Mouse (Mus musculus) embryo, embryonic 9.5 days (tissue): ENCODE measurements around the gene Filip1l.

Experiments used
- DNase-seq: peaks from one replicate; pipeline ENCODE4 v3.0.0-alpha.2; 2017; ENCODE audit errors: extremely low spot score

Gene Filip1l

DNA sequence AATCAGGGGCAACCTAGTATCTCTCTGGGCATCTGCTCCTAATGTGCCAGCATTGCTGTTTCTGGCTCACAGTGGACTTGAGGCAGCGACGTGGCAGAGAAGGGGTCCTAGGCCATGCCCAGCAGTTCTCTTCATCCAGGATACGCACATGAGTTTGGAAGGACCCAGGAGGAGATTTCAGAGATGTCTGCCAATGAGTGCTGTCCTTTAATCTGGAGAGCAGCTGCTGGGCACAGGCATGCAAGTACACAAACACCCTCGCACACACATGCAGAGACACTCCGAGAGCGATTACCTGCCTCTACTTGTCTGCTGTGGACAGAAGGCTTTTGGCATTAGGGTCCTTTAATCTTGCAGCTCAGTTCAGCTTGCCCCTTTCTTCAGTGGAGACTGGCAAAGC, at the start of gene Filip1l:
TSS of gene Filip1l (plus strand) at position 343 of the 400 bp plus-strand sequence.
- DNase-seq, result no peak

DNA sequence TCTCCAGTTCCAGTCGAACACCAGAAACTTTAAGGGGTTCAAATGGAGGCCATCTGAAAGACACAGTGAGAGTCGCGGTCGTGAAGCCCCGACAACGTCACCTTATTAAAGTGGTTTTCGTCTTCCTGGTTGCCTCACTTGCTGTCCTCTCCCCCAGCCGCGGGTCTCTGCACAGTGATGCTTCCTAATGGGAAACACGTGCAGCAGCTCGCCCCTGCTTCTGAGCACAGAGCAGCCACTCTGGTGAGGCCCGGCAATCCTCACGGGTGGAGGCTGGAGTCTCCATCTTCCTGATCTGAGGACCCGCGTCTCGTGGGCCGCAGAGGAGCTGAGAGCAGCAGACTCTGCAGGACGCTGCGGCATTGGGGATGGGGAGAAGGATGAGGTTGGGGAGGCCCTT, 49.2 kb upstream of the Filip1l start:
- DNase-seq, result no peak

DNA sequence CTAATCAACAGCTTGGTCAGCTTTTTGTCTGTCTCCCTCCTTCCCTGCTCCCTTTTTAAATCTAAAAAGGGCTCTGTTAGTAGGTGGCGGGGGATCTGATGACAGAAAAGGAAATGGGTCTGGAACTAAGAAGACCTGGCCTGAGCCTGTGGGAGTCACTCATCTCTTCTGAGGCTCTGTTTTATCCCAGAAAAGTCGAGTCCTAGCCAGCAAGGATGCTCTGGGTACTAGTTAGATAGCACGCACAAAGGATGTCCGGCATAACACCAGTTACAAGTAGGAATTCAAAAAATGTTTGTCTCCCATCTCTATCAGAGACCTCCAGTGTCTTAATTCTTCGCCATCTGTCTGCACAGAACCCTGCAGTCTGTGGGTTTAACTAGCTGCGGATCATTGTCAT, 47.4 kb upstream of the Filip1l start:
- DNase-seq, result no peak

DNA sequence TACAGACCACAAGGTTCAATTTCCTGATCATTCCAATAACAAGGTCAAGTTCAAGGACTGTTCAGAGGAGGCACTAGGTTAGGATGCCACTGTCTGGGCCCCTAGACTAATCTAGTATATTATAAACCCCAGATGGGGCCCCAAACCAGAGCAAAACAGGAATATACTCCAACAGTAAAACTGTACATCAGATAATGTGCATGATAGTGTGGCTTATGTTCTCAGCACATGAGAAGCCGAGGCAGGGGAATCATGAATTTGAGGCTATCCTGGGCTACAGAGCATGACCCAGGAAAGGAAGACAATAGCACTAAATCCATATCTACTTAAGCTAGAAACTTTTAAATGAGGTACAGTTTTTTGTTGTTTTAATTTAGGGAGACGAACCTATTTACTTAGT, 40.8 kb upstream of the Filip1l start:
- DNase-seq, result no peak

DNA sequence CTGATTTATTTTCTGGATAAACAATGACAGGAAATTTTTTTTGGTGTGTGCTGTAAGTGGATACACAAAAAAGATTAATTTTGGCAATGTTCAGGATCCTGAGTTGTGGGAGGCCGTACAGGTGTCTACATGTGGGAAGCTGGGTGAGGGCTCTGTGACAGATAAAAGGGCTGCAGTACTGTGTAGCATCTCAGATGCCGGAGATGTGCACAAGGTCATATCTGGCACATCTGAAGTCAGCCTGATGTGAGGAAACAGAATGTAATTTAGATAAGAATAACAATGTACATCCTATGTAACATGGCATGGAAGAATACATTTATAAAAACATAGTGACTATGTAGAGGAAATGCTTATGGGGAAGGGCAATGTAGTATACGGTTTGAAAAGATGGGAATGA, 39.4 kb upstream of the Filip1l start:
- no peak for DNase-seq

DNA sequence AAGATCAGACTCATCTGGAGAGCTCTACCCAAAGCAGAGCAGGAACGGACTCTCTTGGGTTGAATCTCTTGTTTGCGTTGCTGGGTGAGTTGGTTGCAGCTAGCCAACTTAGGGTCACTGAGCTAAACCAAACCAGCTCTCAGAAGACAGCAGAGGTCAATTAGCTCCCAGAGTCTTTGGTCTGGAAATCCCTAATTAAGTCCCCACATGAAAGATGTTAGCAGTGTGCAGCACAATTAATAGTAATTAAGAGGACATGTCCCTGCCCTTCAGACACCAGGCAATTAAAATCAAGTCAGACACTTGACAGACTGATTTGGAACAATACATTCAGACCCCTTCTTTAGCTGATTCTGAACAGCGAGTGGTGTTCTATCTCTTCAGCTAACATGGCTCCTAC, 38.7 kb upstream of the Filip1l start:
- no peak for DNase-seq

DNA sequence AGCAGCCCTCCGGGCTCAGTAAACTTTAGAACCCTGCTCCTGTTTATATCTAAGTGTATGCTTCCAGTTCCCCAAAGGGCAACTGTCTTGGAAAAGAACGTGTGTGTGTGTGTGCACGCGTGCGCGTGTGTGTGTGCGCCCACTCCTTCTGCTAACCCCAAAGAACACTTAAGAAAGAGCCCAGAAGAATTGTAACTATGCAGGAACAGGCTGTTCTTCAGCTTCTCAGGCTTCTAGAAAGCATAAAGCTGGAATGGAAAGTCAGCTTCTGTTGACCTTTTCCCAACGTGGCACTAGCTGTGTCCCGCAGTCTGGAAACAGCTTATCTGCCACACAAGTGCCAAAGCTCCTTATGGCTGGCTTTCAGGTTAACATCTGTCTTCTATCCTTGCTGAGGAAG, 37.9 kb upstream of the Filip1l start:
- no peak for DNase-seq

DNA sequence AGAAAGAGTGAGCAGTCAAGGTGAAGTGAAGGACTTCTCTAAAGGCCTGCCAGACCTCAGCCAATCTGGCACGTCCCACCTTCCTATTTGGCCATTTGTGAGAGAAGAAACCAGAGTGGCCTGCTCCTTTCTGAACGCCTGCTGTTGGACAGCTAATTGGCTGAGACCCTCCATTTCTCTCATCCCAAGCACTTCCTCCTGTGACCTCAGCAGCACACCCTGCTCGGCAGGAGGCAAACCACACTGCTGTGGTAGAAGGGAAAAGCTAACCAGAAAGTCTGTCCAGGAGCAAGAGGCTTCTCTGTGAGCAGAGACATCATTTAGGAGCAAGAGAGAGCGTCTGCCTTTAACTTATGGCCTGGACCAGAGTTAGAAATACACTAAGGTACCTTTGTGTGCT, 35.8 kb upstream of the Filip1l start:
- DNase-seq, result no peak

DNA sequence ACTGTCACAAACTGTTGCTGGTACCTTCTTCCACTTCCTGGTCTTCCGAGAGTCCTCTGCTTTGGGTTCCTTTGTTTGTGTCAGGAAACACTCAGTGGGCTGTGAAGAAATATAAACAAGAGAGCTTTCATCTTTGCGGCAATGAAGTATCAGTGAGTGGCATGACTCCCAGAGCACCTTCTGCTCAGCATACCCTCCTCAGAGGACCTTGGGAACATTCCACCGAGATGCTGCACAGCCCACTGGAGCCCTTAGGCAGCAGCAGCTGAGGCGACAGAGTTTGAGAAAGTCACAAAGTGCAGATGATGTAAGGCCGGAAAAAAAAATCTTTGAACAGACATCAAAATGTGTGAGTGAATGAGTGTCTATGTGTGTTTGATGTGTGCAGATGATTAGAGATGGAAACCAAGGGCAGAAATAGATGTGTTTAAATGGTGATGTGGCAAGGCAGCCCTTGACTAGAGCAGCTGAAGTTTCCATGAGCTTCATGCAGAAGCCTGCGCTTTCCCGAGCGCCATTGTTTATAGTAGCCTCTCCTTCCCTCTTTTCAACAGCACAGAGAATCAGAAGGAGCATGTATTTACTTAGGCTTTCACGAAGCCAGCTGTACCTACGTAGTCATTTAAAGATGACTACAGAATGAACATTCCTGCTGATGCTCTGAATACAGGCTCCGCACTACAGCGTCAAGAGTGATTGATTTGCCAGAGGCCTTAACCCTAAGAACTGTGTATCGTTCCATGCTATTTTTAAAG, 34.8 kb upstream of the Filip1l start:
- no peak for DNase-seq

DNA sequence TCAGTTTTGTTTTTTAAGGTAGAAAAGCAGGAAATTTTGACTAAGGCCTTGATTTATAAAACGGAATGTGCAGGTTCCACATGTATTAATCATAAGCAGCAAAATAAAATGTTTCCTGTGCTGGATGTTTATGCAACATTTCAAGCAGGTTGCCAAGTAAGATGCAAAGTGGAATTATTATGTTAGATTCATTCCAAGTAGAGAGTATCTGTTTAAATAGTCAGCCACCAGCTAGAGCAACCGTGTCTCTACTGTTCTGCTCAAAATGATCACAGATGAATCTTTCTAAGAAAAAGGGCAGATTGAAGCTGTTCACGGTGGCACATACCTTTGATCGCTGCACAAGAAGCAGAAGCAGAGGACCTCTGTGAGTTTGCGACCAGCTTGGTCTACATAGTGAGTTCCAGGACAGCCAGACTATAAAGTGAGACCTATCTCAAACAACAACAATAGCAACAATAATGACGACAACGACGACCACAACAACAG, 34.2 kb upstream of the Filip1l start:
- no peak for DNase-seq

DNA sequence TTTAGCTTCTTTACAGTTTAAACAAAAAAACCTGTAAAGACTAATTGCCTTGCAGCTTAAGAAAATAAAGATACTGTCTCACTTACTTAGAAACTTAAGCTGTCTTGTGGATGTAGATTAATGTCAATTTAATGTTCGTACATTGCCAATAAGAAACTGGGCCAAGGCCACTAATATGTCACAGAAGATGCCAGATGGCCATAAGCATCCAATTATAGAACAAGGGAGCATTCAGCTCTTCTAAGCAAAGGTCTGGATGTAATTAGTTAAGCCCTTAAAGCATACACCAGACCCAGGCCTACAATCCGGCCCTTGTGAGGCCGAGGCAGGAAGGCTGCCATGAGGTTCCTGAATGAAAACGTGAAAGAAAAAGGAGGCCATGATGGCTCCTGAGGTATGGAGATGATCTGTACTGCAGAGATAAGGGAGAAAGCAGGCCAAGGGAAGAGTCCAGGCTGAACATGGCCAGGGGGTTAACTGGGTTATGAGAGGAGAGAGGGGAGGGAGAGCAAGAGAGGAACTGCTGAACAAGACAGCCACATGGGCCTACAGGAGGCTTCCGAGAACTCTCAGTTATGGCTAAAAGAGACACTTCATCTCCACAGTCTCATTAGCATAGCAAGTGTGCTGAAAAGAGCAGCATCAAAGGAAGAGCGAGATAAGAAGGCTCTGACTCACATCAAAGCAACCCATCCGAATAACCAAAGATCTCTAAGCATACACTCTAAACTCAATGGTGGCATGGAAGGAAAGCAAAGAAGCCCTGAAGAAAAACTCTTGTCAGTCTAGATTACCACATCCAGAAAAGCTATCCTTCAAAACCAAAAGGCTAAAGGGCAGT, 33.4 kb upstream of the Filip1l start:
- DNase-seq, result no peak

DNA sequence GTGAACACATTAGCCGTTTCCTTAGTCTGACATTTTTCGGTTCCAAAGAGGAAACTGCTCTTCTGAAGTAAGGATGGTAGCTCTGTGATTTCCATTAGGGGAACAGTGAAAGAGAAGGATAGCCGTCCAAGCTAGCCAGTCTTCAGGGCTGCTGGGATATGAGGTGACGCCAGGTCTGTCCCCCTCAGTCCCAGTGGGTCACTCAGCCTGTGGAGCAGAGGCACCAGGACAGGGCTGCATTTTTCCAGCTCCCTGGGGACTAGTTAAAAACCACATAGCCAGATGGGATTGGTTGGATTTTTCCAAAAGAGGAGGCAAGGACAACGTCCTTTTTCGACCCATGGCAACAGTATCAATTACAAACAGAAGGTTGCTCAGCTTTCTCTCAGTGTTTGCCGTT, 25.9 kb upstream of the Filip1l start:
- no peak for DNase-seq

DNA sequence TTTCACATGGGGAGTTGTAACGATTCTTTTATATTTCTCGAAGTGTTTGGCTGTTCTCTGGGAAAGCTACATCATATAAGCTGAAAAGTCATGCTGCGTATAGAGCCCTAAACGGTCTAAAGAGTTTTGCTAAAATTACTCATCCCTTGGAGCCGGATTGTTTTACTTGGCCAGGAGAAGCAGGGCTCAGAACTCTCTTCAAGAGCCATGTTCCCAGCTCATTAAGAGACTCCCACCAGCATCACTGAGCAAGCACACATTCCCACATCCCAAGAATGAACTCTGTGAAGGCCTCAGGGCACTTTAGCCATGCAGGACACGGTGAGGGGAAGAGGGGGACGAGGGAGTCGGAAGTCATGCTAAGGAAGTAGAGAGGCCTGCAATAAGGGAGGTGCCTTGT, 23.9 kb upstream of the Filip1l start:
- DNase-seq, result no peak

DNA sequence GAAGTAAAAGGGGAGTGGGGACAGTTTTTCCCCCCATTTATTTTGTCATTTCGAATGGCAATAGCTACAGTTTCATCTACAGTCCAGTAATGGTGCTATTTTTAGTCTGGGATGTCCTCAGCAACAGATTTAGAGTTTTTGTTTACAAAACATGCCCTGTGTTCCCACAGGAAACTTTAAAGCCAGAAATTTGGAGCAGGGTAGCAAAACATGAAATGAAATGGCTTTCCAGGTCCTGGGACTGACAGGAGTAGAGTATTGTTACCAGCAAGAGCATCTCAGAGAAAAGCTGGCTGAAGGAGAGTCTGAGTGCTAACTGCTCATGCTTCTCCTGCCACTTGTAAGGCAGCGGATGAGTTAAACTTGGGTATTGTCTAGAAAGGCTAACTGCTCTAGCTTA, 22.8 kb upstream of the Filip1l start:
- no peak for DNase-seq

DNA sequence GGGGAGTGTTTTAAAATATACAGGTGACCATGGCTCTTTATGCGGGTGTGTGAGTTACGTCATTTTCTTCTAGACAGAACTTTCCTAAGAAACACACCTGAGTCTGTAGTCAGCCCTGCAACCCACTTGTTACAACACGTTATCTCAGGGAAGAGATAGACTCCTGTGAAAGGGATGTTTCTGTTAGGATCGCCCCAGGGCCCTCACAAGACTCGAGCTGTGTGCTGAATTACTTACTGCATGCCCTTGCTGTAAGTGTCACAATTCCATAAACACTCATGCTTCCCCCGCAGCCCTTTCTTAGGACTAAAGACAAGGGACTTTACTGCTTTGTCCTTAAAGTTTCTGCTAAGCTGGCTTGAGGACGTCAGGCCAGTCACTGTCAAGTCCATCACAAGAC, 20.6 kb upstream of the Filip1l start:
- DNase-seq, result no peak

DNA sequence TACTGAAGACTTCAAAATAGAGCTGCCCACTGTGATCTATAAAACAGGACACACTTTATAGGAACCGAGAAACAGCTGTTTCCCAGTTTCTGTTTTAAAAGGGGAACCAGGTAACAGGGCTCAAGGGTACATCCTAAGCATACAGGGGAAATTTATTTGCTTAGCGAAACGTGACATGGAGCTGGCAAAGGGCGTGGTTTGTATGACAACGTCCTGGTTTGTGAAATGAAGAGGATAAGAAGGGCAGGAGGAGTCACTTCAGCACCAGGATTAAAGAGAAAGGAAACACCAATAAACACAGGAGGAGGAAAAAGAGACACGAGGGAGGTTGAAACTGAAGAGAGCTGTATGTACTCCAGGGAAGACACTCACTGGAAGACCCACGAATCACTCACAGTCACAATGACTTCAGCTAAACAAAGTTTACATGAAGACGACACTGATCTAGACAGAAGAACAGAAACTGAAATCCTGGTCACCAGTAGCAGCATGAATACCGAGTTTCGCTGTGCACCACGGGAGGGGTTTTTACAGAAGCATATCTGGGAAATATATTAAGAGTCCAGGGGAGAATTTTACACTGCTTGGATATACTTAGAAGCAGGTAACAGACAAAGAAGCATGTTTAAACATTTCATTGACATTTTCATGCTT, 16.0 kb upstream of the Filip1l start:
- no peak for DNase-seq

DNA sequence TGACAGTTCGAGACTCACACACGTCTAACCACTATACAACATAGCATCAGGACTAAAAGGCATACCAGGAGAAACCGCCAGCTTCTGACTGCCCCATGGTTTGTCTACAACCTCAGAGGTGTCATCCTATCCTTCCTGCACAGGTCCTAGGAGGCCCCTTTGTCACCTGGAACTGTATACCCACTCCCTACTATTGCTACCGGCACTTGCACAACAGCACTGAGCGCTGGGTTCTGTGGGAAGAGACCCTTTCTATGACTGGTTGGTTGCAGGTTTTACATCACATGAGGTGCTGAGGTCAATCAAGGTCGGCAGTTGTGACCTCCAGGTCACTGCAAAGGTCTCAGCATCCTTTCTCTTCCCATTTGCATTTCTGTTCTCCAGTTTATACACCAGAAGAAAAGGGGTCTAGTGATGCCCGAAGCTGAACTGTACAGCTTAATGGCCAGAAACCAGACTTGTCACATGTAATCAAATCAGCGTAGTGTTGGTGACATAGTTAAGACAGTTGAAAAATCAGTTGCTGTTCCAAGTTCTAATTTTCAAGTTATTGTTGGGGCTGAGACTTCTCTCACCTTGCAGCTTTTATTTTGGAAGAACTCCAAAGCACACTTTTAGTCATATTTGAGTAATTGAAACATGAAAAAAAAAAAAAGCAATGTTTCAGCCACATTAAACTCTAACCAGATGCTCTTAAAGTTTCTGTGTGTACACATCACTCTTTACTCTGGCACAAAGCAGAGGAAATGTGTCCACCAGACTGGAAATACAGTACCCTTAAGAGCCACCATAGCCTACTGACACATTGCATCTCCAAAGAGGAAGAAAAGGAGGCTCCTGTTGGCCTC, 12.9 kb upstream of the Filip1l start:
- no peak for DNase-seq

DNA sequence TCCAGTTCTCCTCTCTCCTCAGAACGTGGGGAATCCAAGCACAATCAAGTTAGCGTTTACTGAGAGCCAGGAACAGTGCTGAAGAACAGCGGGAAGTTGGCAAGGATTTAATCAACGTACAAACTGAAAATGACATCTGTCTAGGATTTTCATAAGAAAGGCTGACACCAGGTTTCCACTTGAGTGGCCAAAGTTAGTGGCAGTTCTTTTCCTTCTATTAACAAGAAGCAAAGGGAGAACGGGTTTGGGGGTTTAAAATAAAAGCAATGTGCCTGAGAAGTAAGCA, 12.3 kb upstream of the Filip1l start:
- DNase-seq, result no peak

DNA sequence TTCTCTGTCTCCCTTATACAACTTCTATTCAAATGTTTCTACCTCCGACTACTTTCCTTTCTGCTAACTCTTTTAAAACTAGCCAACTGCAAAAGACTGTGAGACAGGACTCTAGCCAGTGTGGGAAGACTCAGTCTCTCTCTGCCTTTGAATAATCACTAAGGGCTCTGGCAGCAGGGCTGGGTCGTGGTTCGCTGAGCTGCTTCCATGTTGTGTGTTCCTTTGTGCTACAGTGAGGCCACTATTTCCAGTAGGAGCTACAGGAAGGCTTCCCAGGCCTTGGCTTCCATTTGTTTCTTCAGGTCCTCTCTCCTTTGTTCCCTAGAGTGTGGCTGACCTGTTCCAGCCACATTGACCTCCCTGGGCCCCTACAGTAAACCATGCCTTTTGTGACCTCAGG, 6.6 kb upstream of the Filip1l start:
- no peak for DNase-seq

DNA sequence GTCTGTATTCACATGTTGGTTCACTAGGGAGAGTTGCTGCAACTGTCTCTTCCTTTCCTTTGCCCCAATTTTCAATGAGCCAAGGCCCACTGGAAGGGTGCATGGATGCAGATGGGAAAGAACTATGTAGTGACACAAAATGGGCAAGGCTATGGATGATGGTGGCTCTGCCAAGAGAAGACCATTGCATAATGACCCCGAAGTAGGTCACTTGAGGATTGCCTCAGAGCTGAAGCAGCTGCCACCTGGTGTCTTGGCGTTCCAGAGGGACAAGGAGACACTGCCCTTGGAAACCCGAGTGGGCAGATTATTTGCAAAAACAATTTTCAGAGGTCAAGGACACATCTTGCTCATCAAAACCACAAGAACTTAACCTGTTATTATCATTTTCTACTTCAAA, 3.9 kb upstream of the Filip1l start:
- DNase-seq, result no peak

DNA sequence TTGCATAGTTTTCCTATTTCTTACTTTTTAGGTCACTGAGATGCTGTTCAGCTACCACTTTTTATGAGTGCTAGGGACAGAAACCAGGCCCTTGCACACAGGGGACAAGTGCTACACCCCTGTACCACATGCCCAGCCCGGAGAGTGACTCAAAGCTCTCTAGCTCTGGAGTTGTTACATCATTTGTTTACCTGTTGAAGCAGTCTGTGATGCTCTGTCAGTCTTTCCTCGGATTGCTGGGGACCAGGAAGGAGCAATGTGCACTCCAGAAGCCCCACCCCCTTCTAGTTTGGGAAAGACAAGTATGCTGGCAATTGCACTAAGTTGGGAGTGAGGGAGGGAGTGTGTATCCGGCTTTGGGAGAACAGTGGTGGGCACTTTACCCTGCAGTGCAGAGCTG, 3.2 kb upstream of the Filip1l start:
- DNase-seq, result no peak

DNA sequence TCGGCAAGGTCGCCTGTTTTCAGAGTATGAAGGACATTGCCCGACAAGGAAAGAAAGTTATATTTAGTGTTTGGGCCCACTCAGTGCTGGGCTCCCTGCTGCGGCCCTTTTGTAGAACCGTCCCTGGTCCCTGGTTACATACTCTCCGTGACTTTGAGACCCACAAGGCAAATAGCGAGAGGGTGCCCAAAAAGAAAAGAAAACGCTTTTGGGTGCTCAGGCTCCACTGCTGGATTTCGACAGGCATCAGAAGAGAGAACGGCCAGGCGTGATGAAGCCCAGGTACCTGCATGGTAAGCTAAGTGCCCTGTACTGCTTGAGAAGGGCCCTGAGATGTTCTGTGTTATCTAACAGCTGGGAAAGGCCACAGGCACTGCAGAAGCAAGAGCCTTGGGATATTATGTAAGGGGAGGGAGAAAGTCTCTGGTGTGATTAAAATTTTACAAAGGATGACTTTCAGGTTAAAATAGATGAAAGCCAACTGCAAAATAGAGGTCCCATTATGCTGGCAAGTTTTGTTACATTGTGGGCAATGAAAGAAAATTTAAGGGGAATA, 351 bp downstream of the Filip1l start:
- DNase-seq, result no peak
